Mouse (Mus musculus): Measurements from ENCODE around the gene Sdhb. TPM values are rescaled to one million over a fixed set of nuclear protein-coding genes. Genes with fewer than 3 reads are reported as not detected.

Sdhb gene
- polyA plus RNA-seq, 1 experiment from 2014 or later, result 296 TPM

DNA sequence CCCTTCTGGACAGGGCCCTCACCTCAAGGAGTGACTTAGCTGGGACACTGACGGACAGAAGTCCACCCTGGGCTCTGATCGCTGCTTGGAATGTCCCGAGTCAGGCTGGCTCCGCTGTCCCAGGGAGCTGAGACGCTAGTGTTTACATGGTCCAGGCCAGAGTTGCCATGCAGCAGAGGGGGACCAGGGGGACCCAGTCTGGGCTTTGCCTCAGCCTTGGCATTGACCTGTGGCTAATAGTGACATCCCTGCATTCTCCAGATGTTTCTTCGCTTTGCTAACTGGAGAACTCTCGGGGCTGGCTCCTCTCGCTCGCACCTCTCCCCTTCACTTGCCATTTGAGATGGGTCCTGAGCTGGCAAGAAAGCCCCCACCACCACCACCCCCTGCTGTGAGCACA is 32.7 kb upstream of the Sdhb start:
- H3K27me3 ChIP-seq, result no peaks in the 10 kb centered on the region
- ChIA-PET CTCF (no interaction called here), POLR2A (no interaction called here)
- TF ChIP-seq CTCF (IDR thresholded peaks at IDR 0.05), result no peak
- DNase-seq (ENCODE audit: low read depth, low spot score) (no peak), ATAC-seq (no peak)
- in situ Hi-C loops (cut with MboI; ENCODE audit: low pct_unique_long_range_greater_than_20kb), result no loop called here

DNA sequence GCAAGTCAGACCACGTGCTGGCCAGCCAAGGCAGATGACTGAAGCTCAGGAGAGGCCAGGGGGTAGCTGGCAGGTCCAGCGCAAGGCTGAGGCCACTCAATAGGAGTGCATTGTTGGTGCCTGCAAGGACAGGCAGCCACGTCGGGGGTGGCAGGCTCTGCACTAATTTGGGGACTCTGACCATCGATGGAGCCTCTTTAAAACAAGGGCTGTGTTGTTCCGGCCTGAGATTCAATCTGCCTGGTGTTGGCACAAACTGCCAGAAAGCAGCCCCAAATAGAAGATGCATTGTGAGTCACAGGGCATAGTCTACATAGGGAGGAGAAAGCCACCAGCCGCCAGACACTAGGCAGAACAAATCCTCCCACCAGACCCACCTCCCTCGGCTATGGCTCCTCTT is 31.3 kb upstream of the Sdhb start:
- no peak for TF ChIP-seq CTCF (IDR thresholded peaks at IDR 0.05)
- in situ Hi-C loops (cut with MboI; ENCODE audit: low pct_unique_long_range_greater_than_20kb), result no loop called here
- POLR2A ChIA-PET, result interaction anchor here (1.4 kb wide), 1 partner anchor 31 kb away, joined by 3 read pairs; no protein-coding TSS in a partner anchor
- CTCF ChIA-PET, result interaction anchor here (1.1 kb wide), 1 partner anchor 23 kb away, joined by 3 read pairs; no protein-coding TSS in a partner anchor
- H3K27me3 ChIP-seq, result no peaks in the 10 kb centered on the region
- DNase-seq (ENCODE audit: low read depth, low spot score) (no peak), ATAC-seq (no peak)

DNA sequence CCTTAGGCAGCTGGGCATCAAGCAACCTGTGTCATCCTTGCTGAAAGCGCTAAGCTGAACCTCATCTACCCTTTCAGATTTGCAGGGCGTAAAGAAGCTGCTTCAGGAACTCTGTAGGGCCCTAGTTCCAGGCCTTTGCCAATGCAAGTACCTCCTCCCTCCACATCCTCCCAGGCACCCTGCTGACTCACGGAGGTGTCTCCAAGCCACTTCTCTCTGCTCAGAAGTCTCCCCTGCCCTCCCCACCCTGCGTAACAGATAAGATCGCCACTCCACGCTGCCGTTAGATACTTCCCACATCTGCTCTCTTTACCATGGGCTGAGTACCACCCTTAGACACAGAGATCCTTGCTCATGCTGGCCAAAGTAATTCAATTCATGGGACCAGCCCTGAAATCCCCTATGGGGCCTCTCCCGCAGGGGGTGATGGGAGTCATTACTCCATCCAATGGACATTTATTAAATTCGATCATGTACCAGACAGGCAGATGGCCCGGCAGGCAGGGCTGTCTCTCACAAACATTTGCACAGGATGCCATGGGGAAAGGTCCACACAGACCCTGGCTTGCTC is 30.0 kb upstream of the Sdhb start:
- no peak for TF ChIP-seq CTCF (IDR thresholded peaks at IDR 0.05)
- no peak for ATAC-seq
- POLR2A ChIA-PET, result no interaction called here
- no peak for DNase-seq (ENCODE audit: low read depth, low spot score)
- in situ Hi-C loops (cut with MboI; ENCODE audit: low pct_unique_long_range_greater_than_20kb), result no loop called here
- H3K27me3 ChIP-seq, result no peaks in the 10 kb centered on the region
- CTCF ChIA-PET, result no interaction called here

DNA sequence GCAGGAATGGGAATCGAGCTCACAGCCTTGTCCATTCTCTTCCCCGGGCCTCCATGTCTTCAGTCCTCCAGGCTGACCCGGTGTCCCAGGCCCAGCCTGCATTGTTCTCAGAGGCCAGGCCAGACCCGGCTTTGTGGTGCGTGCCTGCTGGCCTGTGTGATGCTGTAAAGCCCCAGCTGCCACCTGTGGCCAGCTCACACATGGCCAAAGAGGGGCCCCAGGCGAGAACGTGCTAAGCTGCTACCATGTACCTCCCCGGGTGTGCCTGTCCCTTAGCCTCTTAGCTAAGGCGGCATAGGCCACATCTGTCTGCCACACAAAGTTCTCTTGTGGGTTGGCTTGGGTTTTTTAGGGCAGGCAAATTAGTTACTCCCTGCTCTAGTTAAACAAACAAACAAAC is 25.4 kb upstream of the Sdhb start:
- no peak for TF ChIP-seq CTCF (IDR thresholded peaks at IDR 0.05)
- no peaks in the 10 kb centered on the region for H3K27me3 ChIP-seq
- ChIA-PET POLR2A (interaction anchor here (1.2 kb wide), 1 partner anchor 16 kb away, joined by 3 read pairs; no protein-coding TSS in a partner anchor), CTCF (no interaction called here)
- ATAC-seq (no peak), DNase-seq (ENCODE audit: low read depth, low spot score) (no peak)
- in situ Hi-C loops (cut with MboI; ENCODE audit: low pct_unique_long_range_greater_than_20kb), result no loop called here

DNA sequence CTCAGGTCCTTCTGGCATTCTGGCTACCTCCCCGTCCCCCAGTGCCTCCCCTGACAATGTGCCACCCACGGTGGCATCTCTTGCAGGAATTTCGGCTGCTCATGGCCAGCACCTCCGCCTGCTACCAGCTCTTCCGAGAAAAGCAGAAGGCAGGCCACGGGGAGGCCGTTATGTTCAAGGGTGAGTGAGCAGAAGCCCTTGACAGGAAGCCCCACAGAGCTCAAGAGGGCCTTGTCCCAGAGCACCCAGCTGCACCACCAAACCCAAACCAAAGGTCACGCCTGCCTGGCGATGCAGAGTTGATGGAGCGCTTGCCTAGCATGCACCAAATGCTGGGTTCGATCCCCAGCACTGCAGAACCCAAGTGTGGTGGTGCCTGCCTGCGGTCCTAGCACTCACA is 16.6 kb upstream of the Sdhb start:
- peak; percentile 65 for ATAC-seq
- peak; percentile 73 for DNase-seq (ENCODE audit: low read depth, low spot score)
- CTCF ChIA-PET, result no interaction called here
- H3K27me3 ChIP-seq, result no peaks in the 10 kb centered on the region
- TF ChIP-seq CTCF (IDR thresholded peaks at IDR 0.05), result no peak
- in situ Hi-C loops (cut with MboI; ENCODE audit: low pct_unique_long_range_greater_than_20kb), result no loop called here
- POLR2A ChIA-PET, result no interaction called here

DNA sequence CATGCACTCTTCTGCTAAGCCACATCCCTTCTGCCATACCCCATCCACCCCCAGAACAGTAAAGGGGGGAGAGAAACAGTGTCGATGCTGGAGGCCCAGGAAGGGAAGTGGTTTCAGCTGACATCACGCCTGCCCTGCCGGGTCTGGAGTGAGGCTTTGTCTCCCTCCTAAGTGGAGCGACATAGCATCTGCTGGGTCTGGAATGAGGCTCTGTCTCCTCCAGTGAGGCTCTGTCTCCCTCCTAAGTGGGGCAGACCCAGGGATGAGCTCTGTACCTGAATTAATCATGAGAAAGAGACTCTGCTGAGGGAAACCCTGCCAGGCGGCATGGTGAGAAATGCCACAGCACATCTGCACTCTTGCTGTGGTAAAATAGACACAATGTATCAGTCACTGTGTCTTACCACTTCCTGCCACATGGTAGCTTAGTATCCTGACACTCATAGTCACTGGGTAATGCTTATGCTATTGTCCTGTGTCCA is 16.0 kb upstream of the Sdhb start:
- no peak for DNase-seq (ENCODE audit: low read depth, low spot score)
- CTCF ChIA-PET, result interaction anchor here (0.8 to 1.8 kb wide), 3 partner anchors 13 to 30 kb away, joined by 3 to 7 read pairs (median 3); no protein-coding TSS in a partner anchor
- ATAC-seq, result no peak

DNA sequence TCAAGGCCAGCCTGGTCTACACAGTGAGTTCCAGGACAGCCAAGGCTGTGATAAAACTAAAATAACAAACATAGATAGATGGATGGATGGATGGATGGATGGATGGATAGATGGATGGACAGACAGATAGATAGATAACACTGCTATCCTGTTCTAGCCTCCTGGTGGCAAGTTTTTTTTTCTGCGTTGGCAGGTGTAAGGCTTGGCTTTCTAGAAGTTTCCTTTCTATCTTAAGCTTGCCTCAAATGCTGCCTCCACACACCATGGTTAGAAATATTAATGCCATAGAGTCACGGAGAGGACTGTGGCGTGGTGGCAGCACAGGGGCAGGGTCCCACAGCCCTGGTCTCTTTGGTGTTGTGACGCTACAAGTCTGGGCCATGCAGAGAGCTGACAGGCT is 15.4 kb upstream of the Sdhb start:
- DNase-seq (ENCODE audit: low read depth, low spot score) (no peak), ATAC-seq (no peak)
- TF ChIP-seq CTCF (IDR thresholded peaks at IDR 0.05), result no peak
- no peaks in the 10 kb centered on the region for H3K27me3 ChIP-seq
- POLR2A ChIA-PET, result no interaction called here
- CTCF ChIA-PET, result interaction anchor here (0.8 to 1.8 kb wide), 4 partner anchors 12 to 244 kb away, joined by 3 to 7 read pairs (median 4); no protein-coding TSS in a partner anchor
- in situ Hi-C loops (cut with MboI; ENCODE audit: low pct_unique_long_range_greater_than_20kb), result loop anchor here (5.0 kb wide), 1 partner anchor 38 kb away; the partner anchor contains the start of gene Padi2

More for the DNA sequence above, 16.0 kb upstream of the Sdhb start:
- H3K27me3 ChIP-seq, result no peaks in the 10 kb centered on the region
- TF ChIP-seq CTCF (IDR thresholded peaks at IDR 0.05), result no peak
- in situ Hi-C loops (cut with MboI; ENCODE audit: low pct_unique_long_range_greater_than_20kb), result loop anchor here (5.0 kb wide), 1 partner anchor 38 kb away; the partner anchor contains the start of gene Padi2
- POLR2A ChIA-PET, result no interaction called here

DNA sequence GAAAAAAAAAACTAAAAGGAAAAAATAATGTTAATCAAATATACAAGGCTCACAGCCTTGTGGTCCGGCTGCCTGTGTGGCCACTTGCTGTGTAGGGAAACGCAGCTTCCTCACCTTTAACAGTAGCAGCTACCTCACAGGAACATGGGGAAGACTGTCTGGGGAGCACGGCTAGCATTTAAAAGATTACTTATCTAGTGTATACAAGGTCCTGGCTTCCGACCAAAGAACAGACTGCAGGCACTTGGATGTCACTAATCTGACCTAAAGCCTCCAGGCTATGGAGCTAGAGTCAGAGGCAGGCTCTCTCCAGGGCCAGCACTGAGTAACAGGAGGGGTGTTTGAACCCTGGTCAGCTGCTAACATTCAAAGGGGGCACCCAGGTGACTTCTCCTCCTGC is 15.0 kb upstream of the Sdhb start:
- in situ Hi-C loops (cut with MboI; ENCODE audit: low pct_unique_long_range_greater_than_20kb), result loop anchor here (5.0 kb wide), 1 partner anchor 39 kb away; the partner anchor contains the start of gene Padi2
- no peaks in the 10 kb centered on the region for H3K27me3 ChIP-seq
- ChIA-PET POLR2A (no interaction called here), CTCF (interaction anchor here (1.0 to 1.8 kb wide), 2 partner anchors 31 to 245 kb away, joined by 4 to 7 read pairs; no protein-coding TSS in a partner anchor)
- ATAC-seq (no peak), DNase-seq (ENCODE audit: low read depth, low spot score) (no peak)
- TF ChIP-seq CTCF (IDR thresholded peaks at IDR 0.05), result no peak

DNA sequence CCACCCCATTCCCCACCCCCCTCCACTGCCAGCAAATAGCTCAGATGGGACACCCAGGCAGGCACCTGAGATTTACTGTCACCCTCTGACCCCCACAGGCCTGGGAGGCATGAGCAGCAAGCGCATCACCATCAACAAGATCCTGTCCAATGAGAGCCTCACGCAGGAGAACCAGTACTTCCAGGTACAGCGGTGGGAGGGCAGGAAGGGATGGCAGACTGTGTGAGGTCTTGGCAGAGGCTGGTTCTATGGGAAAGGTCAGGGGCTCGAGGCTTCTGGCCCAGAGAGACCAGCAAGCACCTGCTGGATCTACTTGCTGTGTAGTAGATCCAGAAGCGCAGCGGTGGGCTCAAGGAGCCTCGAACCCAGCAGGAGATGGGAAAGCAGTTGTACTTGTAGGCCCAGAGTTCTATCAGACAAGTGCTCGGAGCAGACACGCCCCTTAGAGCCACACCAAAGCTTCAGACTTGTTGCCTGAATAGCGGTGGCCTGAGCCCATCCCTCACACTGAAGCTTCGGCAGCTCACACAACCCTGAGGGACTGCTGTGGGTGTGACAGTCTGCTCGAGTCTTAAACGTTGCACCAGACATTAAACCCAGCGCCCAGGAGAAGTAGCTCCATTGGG is 14.3 kb upstream of the Sdhb start:
- H3K27me3 ChIP-seq, result no peaks in the 10 kb centered on the region
- ChIA-PET CTCF (interaction anchor here (1.0 kb wide), 1 partner anchor 245 kb away, joined by 4 read pairs; no protein-coding TSS in a partner anchor), POLR2A (no interaction called here)
- ATAC-seq (no peak), DNase-seq (ENCODE audit: low read depth, low spot score) (no peak)
- no peak for TF ChIP-seq CTCF (IDR thresholded peaks at IDR 0.05)
- in situ Hi-C loops (cut with MboI; ENCODE audit: low pct_unique_long_range_greater_than_20kb), result loop anchor here (5.0 kb wide), 1 partner anchor 39 kb away; the partner anchor contains the start of gene Padi2

DNA sequence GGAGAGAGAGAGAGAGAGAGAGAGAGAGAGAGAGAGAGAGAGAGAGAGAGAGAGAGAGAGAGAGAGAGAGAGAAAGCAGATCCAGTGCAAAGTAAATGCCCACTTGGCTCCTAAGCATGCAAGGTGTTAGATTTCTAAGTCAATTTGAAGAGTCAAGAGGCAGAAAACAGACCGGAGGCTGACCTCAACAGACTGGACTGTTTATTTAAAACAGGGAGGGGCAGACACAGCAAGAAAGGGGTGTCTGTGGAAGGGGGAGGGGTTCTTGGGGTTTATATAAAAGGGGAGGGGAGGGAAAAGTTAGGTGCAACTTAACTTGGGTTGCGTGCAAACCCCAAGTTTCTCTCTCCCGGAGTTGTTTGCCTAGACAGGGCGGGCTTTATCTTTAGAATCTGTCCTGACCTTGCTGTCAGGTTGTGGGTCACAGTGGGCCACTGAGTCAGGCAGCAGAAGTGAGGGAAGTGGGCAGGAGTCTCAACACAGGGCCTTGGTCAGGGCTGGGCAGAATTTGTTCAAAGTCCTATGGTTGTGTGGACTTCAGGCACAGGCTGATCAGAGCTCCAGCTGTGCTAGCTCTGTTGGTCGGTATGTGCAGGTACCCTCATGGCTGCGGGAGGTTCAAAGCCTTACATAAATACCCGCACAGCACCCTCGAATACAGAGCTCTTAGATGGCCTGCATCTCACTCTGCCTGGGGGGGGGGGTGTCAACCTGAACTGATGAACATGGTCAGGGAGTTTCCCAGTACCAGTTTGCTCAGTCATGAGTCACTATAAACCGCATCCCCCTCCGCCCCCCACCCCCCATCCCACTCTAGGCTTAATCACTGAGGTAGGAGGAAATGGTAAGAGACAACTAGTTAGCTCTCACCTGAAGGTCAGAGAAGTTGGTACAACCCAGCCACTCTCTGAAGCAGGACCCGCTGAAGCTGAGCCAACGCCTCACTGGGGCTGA is 13.2 kb upstream of the Sdhb start:
- ATAC-seq, result no peak
- ChIA-PET CTCF (no interaction called here), POLR2A (interaction anchor here (0.6 kb wide), 1 partner anchor 275 kb away, joined by 3 read pairs; no protein-coding TSS in a partner anchor)
- in situ Hi-C loops (cut with MboI; ENCODE audit: low pct_unique_long_range_greater_than_20kb), result loop anchor here (5.0 kb wide), 1 partner anchor 40 kb away; the partner anchor contains the start of gene Padi2
- no peaks in the 10 kb centered on the region for H3K27me3 ChIP-seq
- no peak for TF ChIP-seq CTCF (IDR thresholded peaks at IDR 0.05)
- DNase-seq (ENCODE audit: low read depth, low spot score), result no peak
